Mouse (Mus musculus): ENCODE results near the gene Kcna10.

Kcna10 gene

GRCm38 (mm10) chr3:107239607-107240006 lies 56.8 kb downstream of the Kcna10 start, which contains the start of gene Prok1:
Gene Prok1 (minus strand): TSS chr3:107239707.
- in situ Hi-C loops (cut with MseI, MboI): loop anchor here (10.0 kb wide), 1 partner anchor 225 kb away; no protein-coding TSS in a partner anchor

GRCm38 (mm10) chr3:107241389-107242094 lies 58.7 kb downstream of the Kcna10 start:
- in situ Hi-C loops (cut with MseI, MboI): no loop called here

Measured in mouse trophoblast stem cell (cell line).